Mouse (Mus musculus): ENCODE results near the gene Gnai3. TPM values are rescaled to one million over a fixed set of nuclear protein-coding genes. Genes with fewer than 3 reads are reported as not detected.

Gene Gnai3
- polyA plus RNA-seq (2014; fragmentation: Illumina TruSeq; extraction: RNeasy Lipid Tissue Mini Kit (QIAGEN cat#74804); ENCODE audit: low read depth, low replicate concordance) = 444 TPM

GRCm38 (mm10) chr3:108145534-108146445 lies at the start of gene Gnai3:
Gene Gnai3 (minus strand): TSS chr3:108146146.

GRCm38 (mm10) chr3:108186098-108187047 lies 40.4 kb upstream of the Gnai3 start, which contains the start of gene Amigo1:
Gene Amigo1 (plus strand): TSS chr3:108186335.

GRCm38 (mm10) chr3:108154656-108155055 lies 8.7 kb upstream of the Gnai3 start, which contains the start of gene Gpr61:
Gene Gpr61 (minus strand): TSS chr3:108154882.

GRCm38 (mm10) chr3:108092536-108093115 lies 53.3 kb downstream of the Gnai3 start, which contains the start of gene Gnat2:
Gene Gnat2 (plus strand): TSS chr3:108092789.

DNA sequence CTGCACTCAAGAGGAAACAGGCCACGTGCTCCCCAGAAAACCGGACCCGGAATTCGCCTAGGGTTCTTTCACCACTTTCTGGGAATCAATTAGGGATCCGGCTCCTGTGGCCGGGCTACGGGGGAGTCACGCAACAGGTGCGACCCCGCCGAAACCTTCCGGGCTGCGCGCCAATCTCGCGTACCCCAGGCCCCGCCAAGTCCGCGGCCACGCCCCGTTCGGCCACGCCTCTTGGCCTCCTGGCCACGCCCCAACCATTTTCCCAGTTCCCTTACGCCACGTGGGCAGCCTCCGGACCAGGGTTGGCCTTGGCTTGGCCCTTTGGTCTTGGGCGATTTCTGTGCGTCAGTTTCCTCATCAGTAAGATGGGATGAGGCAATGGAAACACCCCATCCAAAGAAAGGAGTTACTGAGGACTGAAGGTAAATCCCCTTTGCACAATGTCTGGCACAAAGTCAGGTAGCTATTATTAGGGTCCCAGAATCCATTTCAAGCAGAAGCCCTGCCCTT lies 59.4 kb downstream of the Gnai3 start, which contains the start of gene Ampd2:
Gene Ampd2 (minus strand): TSS at position 182 of the 510 bp plus-strand sequence.

Other genes with a start within 250 kb of the Gnai3 start
- gene Gstm7, start 214.3 kb downstream of the Gnai3 start, polyA plus RNA-seq (2014; fragmentation: Illumina TruSeq; extraction: RNeasy Lipid Tissue Mini Kit (QIAGEN cat#74804); ENCODE audit: low read depth, low replicate concordance) = 18.4 TPM
- 3.8 TPM for gene Gstm6, start 202.4 kb downstream of the Gnai3 start, polyA plus RNA-seq (2014; fragmentation: Illumina TruSeq; extraction: RNeasy Lipid Tissue Mini Kit (QIAGEN cat#74804); ENCODE audit: low read depth, low replicate concordance)
- not detected for gene Gstm3, start 176.9 kb downstream of the Gnai3 start, polyA plus RNA-seq (2014; fragmentation: Illumina TruSeq; extraction: RNeasy Lipid Tissue Mini Kit (QIAGEN cat#74804); ENCODE audit: low read depth, low replicate concordance)
- gene Gstm2, start 159.7 kb downstream of the Gnai3 start, polyA plus RNA-seq (2014; fragmentation: Illumina TruSeq; extraction: RNeasy Lipid Tissue Mini Kit (QIAGEN cat#74804); ENCODE audit: low read depth, low replicate concordance) = 96.4 TPM
- 91.0 TPM for gene Gstm1, start 128.2 kb downstream of the Gnai3 start, polyA plus RNA-seq (2014; fragmentation: Illumina TruSeq; extraction: RNeasy Lipid Tissue Mini Kit (QIAGEN cat#74804); ENCODE audit: low read depth, low replicate concordance)
- 5.8 TPM for gene Gstm4, start 101.3 kb downstream of the Gnai3 start, polyA plus RNA-seq (2014; fragmentation: Illumina TruSeq; extraction: RNeasy Lipid Tissue Mini Kit (QIAGEN cat#74804); ENCODE audit: low read depth, low replicate concordance)
- gene Ampd2, start 59.5 kb downstream of the Gnai3 start, polyA plus RNA-seq (2014; fragmentation: Illumina TruSeq; extraction: RNeasy Lipid Tissue Mini Kit (QIAGEN cat#74804); ENCODE audit: low read depth, low replicate concordance) = 41.3 TPM
- gene Gnat2, start 53.4 kb downstream of the Gnai3 start, polyA plus RNA-seq (2014; fragmentation: Illumina TruSeq; extraction: RNeasy Lipid Tissue Mini Kit (QIAGEN cat#74804); ENCODE audit: low read depth, low replicate concordance) = 19.2 TPM
- not detected for gene Gpr61, start 8.7 kb upstream of the Gnai3 start, polyA plus RNA-seq (2014; fragmentation: Illumina TruSeq; extraction: RNeasy Lipid Tissue Mini Kit (QIAGEN cat#74804); ENCODE audit: low read depth, low replicate concordance)
- 12.4 TPM for gene Amigo1, start 40.2 kb upstream of the Gnai3 start, polyA plus RNA-seq (2014; fragmentation: Illumina TruSeq; extraction: RNeasy Lipid Tissue Mini Kit (QIAGEN cat#74804); ENCODE audit: low read depth, low replicate concordance)
- 3.5 TPM for gene Cyb561d1, start 55.1 kb upstream of the Gnai3 start, polyA plus RNA-seq (2014; fragmentation: Illumina TruSeq; extraction: RNeasy Lipid Tissue Mini Kit (QIAGEN cat#74804); ENCODE audit: low read depth, low replicate concordance)
- gene Atxn7l2, start 64.8 kb upstream of the Gnai3 start, polyA plus RNA-seq (2014; fragmentation: Illumina TruSeq; extraction: RNeasy Lipid Tissue Mini Kit (QIAGEN cat#74804); ENCODE audit: low read depth, low replicate concordance) = 0.82 TPM
- gene Sypl2, start 80.5 kb upstream of the Gnai3 start, polyA plus RNA-seq (2014; fragmentation: Illumina TruSeq; extraction: RNeasy Lipid Tissue Mini Kit (QIAGEN cat#74804); ENCODE audit: low read depth, low replicate concordance) = 0.64 TPM
- 124 TPM for gene Psma5, start 110.8 kb upstream of the Gnai3 start, polyA plus RNA-seq (2014; fragmentation: Illumina TruSeq; extraction: RNeasy Lipid Tissue Mini Kit (QIAGEN cat#74804); ENCODE audit: low read depth, low replicate concordance)
- 25.0 TPM for gene Sort1, start 137.9 kb upstream of the Gnai3 start, polyA plus RNA-seq (2014; fragmentation: Illumina TruSeq; extraction: RNeasy Lipid Tissue Mini Kit (QIAGEN cat#74804); ENCODE audit: low read depth, low replicate concordance)
- gene Mybphl, start 218.8 kb upstream of the Gnai3 start, polyA plus RNA-seq (2014; fragmentation: Illumina TruSeq; extraction: RNeasy Lipid Tissue Mini Kit (QIAGEN cat#74804); ENCODE audit: low read depth, low replicate concordance) = not detected
- gene Psrc1, start 237.7 kb upstream of the Gnai3 start, polyA plus RNA-seq (2014; fragmentation: Illumina TruSeq; extraction: RNeasy Lipid Tissue Mini Kit (QIAGEN cat#74804); ENCODE audit: low read depth, low replicate concordance) = not detected

All from adrenal gland, adult 10 weeks (tissue).